Mouse (Mus musculus): ENCODE measurements at regions not wholly inside any gene's neighbourhood (a gene's known extent, or its start where the extent isn't known, plus 50 kb on each side); places are given as distances from the start of the nearest gene placed in this dataset.

DNA sequence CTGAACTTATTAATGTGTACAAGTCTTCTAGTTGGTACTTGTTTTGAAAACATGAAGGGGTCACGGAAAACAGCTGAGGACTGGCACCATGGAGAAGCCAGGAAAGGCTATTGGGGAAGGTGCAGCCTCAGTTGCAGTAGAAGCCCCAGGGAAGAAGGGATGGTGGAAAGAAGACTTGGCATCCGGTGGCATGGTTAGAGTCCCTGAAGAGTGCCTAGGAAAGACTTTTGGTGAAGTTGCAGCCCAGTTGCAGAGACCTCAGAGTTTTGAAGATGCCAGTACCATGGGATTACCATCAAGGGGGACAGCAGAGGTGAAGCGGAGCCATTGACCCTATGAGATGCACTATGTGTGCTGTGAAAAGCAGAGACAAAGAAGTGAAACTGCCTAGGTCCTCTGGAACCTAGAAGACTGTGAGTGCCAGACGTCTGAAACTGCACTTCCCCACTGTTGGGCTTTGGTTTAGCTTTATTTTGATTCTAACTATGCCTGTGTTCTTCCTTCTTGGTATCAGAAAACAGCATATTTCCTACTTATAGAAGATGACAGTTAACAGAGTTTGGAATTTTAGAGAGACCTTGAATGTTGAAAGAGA is 96.9 kb upstream of the Zfp648 start:
- no peak for TF ChIP-seq POLR2A (IDR thresholded peaks at IDR 0.05; ENCODE audit: borderline replicate concordance, extremely low read depth, insufficient read depth, insufficient read length, poor library complexity, severe bottlenecking)
- no peak for TF ChIP-seq CTCF (IDR thresholded peaks at IDR 0.05; ENCODE audit: borderline replicate concordance, extremely low read depth, insufficient read depth, insufficient read length)
